Mouse (Mus musculus): ENCODE measurements around the gene Mfsd2b. TPM values are rescaled to one million over a fixed set of nuclear protein-coding genes. Genes with fewer than 3 reads are reported as not detected.
A peak's percentile ranks its signal among the peaks of the same experiment; 100 is the strongest.
"Not testable (repeated sequence)": the region's sequence is repeated elsewhere in the genome, so short reads cannot be mapped to it uniquely, and the experiment has no call there.

Mfsd2b gene
- polyA plus RNA-seq, 1 experiment = 2.3 TPM

DNA sequence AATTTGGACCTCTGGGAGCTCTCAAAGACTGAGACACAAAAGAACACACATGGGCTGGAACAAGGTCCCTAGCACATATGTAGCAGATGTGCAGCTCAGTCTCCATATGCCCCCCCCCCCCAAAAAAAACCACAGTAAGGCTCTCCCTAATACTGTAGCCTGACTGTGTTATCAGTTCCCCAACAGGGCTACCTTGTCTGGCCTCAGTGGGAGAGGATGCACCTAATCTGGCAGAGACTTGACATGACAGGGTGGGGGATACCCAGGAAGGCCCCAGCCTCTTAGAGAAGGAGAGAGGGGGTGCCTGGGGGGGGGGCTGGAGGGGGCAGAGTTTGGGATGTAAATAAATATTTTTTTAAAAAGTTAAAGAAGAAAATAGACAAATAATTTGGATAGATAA lies 14.6 kb upstream of the Mfsd2b start:
- Histone ChIP-seq H3K4me3 (ENCODE audit: insufficient read depth, low read depth, low read length) (no peak overlapping the region), H3K27ac (ENCODE audit: insufficient read depth, low read depth, low read length) (no peak overlapping the region), H3K27me3 (replicated peaks; ENCODE audit: control insufficient read depth, insufficient read depth, low read length) (no peaks in the 10 kb centered on the region), H3K4me1 (ENCODE audit: control insufficient read depth, insufficient read depth, low read length) (no peaks in the 10 kb centered on the region), H3K36me3 (ENCODE audit: control insufficient read depth, insufficient read depth, low read length) (peaks cover 8% of the 10 kb centered on the region)
- DNase-seq = no peak
- no peak for TF ChIP-seq CTCF (conservative IDR thresholded peaks at IDR 0.05; ENCODE audit: insufficient read depth, insufficient read length, low read depth, low read length)
- TF ChIP-seq POLR2A (IDR thresholded peaks at IDR 0.05; ENCODE audit: low read depth, low read length) = no peak

DNA sequence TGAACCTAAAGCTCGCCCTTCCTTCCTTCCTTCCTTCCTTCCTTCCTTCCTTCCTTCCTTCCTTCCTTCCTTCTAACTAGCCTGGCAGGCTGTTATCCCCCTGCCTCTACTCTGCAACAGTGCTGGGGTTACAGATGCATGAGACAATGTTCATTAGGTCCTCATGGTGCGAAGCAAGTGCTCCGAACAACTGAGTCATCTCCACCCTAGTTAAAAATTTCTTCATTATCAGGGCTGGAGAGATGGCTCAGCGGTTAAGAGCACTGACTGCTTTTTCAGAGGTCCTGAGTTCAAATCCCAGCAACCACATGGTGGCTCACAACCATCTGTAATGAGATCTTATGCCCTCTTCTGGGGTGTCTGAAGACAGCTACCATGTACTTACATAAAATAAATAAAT lies 12.4 kb upstream of the Mfsd2b start:
- H3K36me3 ChIP-seq (ENCODE audit: control insufficient read depth, insufficient read depth, low read length); H3K27ac ChIP-seq (ENCODE audit: insufficient read depth, low read depth, low read length); H3K27me3 ChIP-seq (replicated peaks; ENCODE audit: control insufficient read depth, insufficient read depth, low read length); H3K4me1 ChIP-seq (ENCODE audit: control insufficient read depth, insufficient read depth, low read length); H3K4me3 ChIP-seq (ENCODE audit: insufficient read depth, low read depth, low read length); DNase-seq: not testable (repeated sequence)
- 98% methylated on average over 4 of the region's 4 CpGs for WGBS

DNA sequence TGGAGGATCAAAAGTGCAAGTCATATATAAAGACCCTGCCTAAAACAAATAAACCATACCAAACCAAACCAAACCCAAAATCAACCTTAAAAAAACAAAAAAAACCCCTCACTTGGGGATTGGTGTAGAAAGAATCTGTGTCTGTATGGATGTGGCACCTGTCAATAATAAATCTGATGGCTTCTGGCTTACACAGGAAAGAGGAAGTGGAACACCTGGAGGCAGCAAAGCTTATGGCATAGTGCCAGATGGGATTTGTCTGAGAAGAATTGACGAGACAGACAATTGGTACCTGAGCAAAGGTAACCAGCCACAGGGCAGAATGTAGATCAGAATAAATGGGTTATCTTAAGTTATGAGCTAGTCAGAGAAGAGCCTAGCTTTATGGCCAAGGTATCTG lies 10.9 kb upstream of the Mfsd2b start:
- no peaks in the 10 kb centered on the region for H3K27me3 ChIP-seq (replicated peaks; ENCODE audit: control insufficient read depth, insufficient read depth, low read length)

DNA sequence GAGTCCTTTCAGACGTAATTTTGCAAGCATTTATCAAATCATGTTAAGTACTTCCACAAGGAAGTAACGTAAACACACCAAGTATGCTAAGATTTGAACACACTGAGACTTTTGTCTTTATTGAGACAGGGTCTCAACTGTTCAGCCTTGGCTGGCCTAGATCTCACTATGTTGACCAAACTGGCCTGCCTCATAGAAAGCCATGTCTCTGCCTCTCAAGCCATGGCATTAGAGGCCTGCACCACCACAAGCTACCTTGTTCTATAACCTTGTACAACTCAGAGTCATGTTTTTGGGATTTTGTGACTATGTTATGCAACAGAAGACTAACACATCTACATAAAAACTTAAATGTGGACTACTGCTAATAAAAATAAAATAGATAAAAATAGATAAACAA lies 7.9 kb upstream of the Mfsd2b start:
- Histone ChIP-seq H3K27me3 (replicated peaks; ENCODE audit: control insufficient read depth, insufficient read depth, low read length) (no peaks in the 10 kb centered on the region), H3K27ac (ENCODE audit: insufficient read depth, low read depth, low read length) (no peak overlapping the region), H3K36me3 (ENCODE audit: control insufficient read depth, insufficient read depth, low read length) (peaks cover 5% of the 10 kb centered on the region), H3K4me3 (ENCODE audit: insufficient read depth, low read depth, low read length) (no peak overlapping the region), H3K4me1 (ENCODE audit: control insufficient read depth, insufficient read depth, low read length) (no peaks in the 10 kb centered on the region)
- TF ChIP-seq CTCF (conservative IDR thresholded peaks at IDR 0.05; ENCODE audit: insufficient read depth, insufficient read length, low read depth, low read length) (no peak), POLR2A (IDR thresholded peaks at IDR 0.05; ENCODE audit: low read depth, low read length) (no peak)
- DNase-seq = no peak
- 94% methylated on average over 2 of the region's 2 CpGs for WGBS

More for the DNA sequence above, 10.9 kb upstream of the Mfsd2b start:
- Histone ChIP-seq H3K4me1 (ENCODE audit: control insufficient read depth, insufficient read depth, low read length) (no peaks in the 10 kb centered on the region), H3K4me3 (ENCODE audit: insufficient read depth, low read depth, low read length) (no peak overlapping the region), H3K27ac (ENCODE audit: insufficient read depth, low read depth, low read length) (no peak overlapping the region), H3K36me3 (ENCODE audit: control insufficient read depth, insufficient read depth, low read length) (peaks cover 7% of the 10 kb centered on the region)
- 30% methylated on average over 1 of the region's 1 CpGs for WGBS
- no peak for DNase-seq
- no peak for TF ChIP-seq CTCF (conservative IDR thresholded peaks at IDR 0.05; ENCODE audit: insufficient read depth, insufficient read length, low read depth, low read length)
- TF ChIP-seq POLR2A (IDR thresholded peaks at IDR 0.05; ENCODE audit: low read depth, low read length) = no peak

DNA sequence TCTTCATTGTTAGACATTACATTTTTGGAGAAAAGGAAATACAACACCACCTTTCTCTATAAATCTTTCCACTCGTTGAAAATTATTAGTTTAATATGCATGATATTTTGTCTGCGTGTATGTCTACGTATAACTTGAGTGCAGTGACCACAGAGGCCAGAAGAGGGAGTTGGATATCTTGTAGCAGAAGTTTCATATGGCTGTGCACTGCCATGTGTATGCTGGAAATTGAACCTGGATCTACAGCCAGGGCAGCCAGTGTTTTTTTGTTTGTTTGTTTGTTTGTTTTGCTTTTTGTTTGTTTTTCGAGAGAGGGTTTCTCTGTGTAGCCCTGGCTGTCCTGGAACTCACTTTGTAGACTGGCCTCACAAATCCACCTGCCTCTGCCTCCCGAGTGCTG lies 4.9 kb upstream of the Mfsd2b start:
- no peak overlapping the region for H3K27ac ChIP-seq (ENCODE audit: insufficient read depth, low read depth, low read length)
- 92% methylated on average over 5 of the region's 5 CpGs for WGBS
- H3K27me3 ChIP-seq (replicated peaks; ENCODE audit: control insufficient read depth, insufficient read depth, low read length) = no peaks in the 10 kb centered on the region
- peak; percentile 49 for DNase-seq
- 0 out of 2 replicates have a peak, but pooled peaks cover 3% of the 10 kb centered on the region for H3K4me1 ChIP-seq (ENCODE audit: control insufficient read depth, insufficient read depth, low read length)
- no peak for TF ChIP-seq CTCF (conservative IDR thresholded peaks at IDR 0.05; ENCODE audit: insufficient read depth, insufficient read length, low read depth, low read length)
- no peak for TF ChIP-seq POLR2A (IDR thresholded peaks at IDR 0.05; ENCODE audit: low read depth, low read length)
- H3K36me3 ChIP-seq (ENCODE audit: control insufficient read depth, insufficient read depth, low read length) = peaks cover 5% of the 10 kb centered on the region
- H3K4me3 ChIP-seq (ENCODE audit: insufficient read depth, low read depth, low read length) = no peak overlapping the region

DNA sequence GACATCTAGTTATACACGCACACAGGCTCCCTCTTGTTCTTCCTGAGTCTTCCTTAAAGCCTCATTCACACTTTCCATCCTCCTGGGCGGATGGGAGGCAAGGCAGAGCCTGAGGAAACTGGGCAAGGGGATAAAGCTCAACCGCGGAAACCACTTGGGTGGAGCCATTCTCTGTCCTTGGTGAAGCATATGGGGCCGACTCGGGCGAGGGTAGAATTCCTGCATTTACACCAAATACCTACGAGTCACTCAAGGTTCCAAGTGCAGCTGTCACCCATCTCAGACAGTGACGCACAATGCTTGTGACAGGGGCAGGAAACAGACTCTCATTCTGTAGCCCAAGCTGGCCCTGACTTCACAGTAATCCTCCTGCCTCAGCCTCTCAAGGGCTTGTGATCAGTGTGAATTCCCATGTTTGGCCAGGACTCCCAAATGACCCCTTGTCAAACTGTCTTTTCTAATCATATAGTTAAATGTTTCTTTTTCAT lies 4.2 kb upstream of the Mfsd2b start:
- Histone ChIP-seq H3K27me3 (replicated peaks; ENCODE audit: control insufficient read depth, insufficient read depth, low read length) (no peaks in the 10 kb centered on the region), H3K27ac (ENCODE audit: insufficient read depth, low read depth, low read length) (no peak overlapping the region), H3K36me3 (ENCODE audit: control insufficient read depth, insufficient read depth, low read length) (peaks cover 5% of the 10 kb centered on the region), H3K4me3 (ENCODE audit: insufficient read depth, low read depth, low read length) (no peak overlapping the region), H3K4me1 (ENCODE audit: control insufficient read depth, insufficient read depth, low read length) (0 out of 2 replicates have a peak, but pooled peaks cover 3% of the 10 kb centered on the region)
- WGBS = 90% methylated on average over 9 of the region's 9 CpGs
- TF ChIP-seq CTCF (conservative IDR thresholded peaks at IDR 0.05; ENCODE audit: insufficient read depth, insufficient read length, low read depth, low read length) (no peak), POLR2A (IDR thresholded peaks at IDR 0.05; ENCODE audit: low read depth, low read length) (no peak)
- DNase-seq = no peak

DNA sequence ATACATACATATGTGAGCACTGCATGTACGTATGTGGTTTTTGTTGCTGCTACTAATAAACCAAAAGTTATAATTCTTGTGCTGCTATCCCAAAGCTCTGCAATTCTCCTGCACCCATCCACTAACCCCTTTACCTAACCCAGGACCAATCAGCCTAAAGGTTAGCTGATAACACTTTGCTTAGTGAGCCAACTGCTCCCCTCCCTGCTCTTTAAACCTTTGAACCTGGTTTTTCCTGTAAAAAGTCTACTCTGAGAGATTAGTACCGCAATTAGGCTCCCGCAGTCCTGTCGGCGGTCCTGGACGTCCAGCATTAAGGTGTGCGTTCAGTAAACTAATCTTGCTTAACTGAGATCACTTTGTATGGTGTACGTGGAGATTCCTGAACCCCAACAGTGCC lies 1.5 kb upstream of the Mfsd2b start:
- Histone ChIP-seq H3K27ac (ENCODE audit: insufficient read depth, low read depth, low read length) (no peak overlapping the region), H3K4me3 (ENCODE audit: insufficient read depth, low read depth, low read length) (no peak overlapping the region), H3K27me3 (replicated peaks; ENCODE audit: control insufficient read depth, insufficient read depth, low read length) (no peaks in the 10 kb centered on the region), H3K36me3 (ENCODE audit: control insufficient read depth, insufficient read depth, low read length) (no peaks in the 10 kb centered on the region; the same call in 1 of the 2 replicates), H3K4me1 (ENCODE audit: control insufficient read depth, insufficient read depth, low read length) (0 out of 2 replicates have a peak, but pooled peaks cover 3% of the 10 kb centered on the region)
- TF ChIP-seq CTCF (conservative IDR thresholded peaks at IDR 0.05; ENCODE audit: insufficient read depth, insufficient read length, low read depth, low read length) (no peak), POLR2A (IDR thresholded peaks at IDR 0.05; ENCODE audit: low read depth, low read length) (no peak)
- 88% methylated on average over 8 of the region's 8 CpGs for WGBS
- DNase-seq = no peak

DNA sequence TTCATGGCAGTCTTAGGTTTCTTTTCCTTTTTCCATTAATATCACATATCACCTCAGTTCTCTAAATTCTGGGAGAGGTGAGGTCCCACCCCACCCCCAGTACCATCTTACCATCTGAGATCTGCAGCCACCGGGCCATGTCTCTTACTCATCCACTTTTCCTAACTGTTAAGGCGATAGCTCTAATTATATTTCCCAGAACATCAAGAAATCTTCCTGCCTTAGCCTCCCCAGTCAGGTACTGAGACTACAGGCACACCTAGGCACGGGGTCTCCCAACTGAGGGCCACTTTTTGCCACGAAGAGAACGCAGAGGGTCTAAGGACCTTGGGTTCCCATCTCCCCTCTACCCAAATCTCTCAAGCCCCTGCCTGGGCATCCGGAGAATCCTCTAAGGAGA lies 628 bp downstream of the Mfsd2b start:
- Histone ChIP-seq H3K4me3 (ENCODE audit: insufficient read depth, low read depth, low read length) (no peak overlapping the region), H3K27ac (ENCODE audit: insufficient read depth, low read depth, low read length) (no peak overlapping the region), H3K4me1 (ENCODE audit: control insufficient read depth, insufficient read depth, low read length) (0 out of 2 replicates have a peak, but pooled peaks cover 3% of the 10 kb centered on the region), H3K27me3 (replicated peaks; ENCODE audit: control insufficient read depth, insufficient read depth, low read length) (no peaks in the 10 kb centered on the region), H3K36me3 (ENCODE audit: control insufficient read depth, insufficient read depth, low read length) (no peaks in the 10 kb centered on the region)
- TF ChIP-seq POLR2A (IDR thresholded peaks at IDR 0.05; ENCODE audit: low read depth, low read length) = no peak
- TF ChIP-seq CTCF (conservative IDR thresholded peaks at IDR 0.05; ENCODE audit: insufficient read depth, insufficient read length, low read depth, low read length) = no peak
- DNase-seq = no peak
- WGBS = 83% methylated on average over 6 of the region's 6 CpGs

All from kidney, adult 2 months (tissue).